Mouse (Mus musculus): Measurements from ENCODE around the gene Dnajc10. TPM values are rescaled to one million over a fixed set of nuclear protein-coding genes. Genes with fewer than 3 reads are reported as not detected.

Dnajc10 gene
- total RNA-seq, 2 experiments from 2014 or later: 74.0 to 136 TPM

DNA sequence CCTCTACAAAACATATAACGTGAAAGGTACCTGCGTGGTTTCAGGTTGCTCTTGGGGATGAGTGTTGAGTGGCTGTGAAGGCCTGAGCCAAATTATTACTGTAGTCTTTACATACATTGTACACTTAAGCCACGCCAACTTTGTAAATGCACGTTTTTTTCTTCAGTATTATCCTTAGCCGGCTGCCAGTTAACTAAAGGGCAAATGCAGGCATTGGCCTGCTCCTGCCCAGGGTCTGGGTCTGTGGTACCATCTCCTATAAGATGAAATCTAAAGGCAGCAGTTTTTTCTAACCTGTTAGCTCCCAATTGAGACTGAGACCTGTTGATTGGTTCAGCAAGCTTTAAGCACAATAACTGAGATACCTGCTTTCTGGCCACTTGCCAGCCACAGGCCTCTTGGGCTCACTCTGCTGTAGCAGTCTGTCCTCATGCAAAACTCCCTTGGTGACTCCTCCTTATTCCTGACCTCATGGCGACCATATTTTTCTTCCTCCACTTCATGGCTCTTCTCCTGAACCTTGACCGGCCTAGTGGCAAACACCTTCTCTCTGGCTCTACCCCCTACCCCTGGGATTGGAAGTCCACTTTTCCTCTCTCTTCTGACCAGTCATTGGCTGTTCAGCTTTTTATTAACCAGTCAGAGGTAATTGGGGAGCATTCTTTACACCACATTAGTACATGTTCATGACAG lies 13.8 kb downstream of the Dnajc10 start:
- ATAC-seq (replicated peaks; ENCODE audit: poor library complexity, severe bottlenecking): no peak

- no peak for ATAC-seq (replicated peaks; ENCODE audit: poor library complexity, severe bottlenecking)
Observed at GRCm38 (mm10) chr2:80340537-80340936, 25.3 kb downstream of the Dnajc10 start.

DNA sequence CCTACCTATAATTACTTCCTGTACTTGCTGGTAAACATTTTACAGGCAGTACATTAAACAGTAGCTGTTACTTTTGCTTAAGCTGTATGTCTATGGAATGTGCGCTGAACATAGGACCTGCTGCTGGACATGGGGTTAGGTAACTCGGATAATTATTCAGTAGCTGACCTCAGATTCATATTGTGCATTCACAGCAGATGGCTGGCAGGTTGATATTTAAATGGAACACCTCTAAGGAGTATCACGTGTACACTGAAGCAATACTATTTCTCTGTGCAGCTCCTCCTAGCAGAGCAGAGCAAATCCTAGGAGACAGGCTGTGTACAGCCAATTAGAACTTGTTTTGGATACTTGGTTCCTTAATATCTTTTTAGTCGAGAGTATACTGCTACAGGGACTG lies 39.3 kb downstream of the Dnajc10 start:
- ATAC-seq (replicated peaks; ENCODE audit: poor library complexity, severe bottlenecking): no peak

GRCm38 (mm10) chr2:80356656-80357231 lies 41.5 kb downstream of the Dnajc10 start:
- ATAC-seq (replicated peaks; ENCODE audit: poor library complexity, severe bottlenecking): no peak; the same call in 1 of the 2 replicates

DNA sequence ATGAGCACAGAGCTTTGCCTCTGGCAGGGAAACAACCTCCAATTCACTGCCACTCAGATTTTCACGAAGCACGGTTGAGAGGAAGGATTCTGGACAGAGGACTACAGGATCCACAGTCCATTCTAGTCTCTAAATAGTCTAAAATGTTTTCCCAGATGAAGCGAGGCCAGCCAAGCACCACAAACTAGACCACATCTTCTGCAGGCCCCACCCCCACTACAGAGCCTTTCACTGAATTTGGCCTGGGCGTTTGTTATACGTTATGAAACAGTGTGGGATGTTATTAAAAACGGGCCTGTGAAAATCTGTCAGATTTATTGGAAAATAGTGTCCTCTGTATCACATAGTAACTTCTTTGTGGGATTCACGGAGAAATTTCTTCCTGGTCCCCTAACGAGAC lies 56.2 kb downstream of the Dnajc10 start:
- ATAC-seq (replicated peaks; ENCODE audit: poor library complexity, severe bottlenecking): no peak

GRCm38 (mm10) chr2:80374892-80375291 lies 59.6 kb downstream of the Dnajc10 start:
- no peak for ATAC-seq (replicated peaks; ENCODE audit: poor library complexity, severe bottlenecking)

GRCm38 (mm10) chr2:80379848-80380247 lies 64.6 kb downstream of the Dnajc10 start:
- no peak for ATAC-seq (replicated peaks; ENCODE audit: poor library complexity, severe bottlenecking)

DNA sequence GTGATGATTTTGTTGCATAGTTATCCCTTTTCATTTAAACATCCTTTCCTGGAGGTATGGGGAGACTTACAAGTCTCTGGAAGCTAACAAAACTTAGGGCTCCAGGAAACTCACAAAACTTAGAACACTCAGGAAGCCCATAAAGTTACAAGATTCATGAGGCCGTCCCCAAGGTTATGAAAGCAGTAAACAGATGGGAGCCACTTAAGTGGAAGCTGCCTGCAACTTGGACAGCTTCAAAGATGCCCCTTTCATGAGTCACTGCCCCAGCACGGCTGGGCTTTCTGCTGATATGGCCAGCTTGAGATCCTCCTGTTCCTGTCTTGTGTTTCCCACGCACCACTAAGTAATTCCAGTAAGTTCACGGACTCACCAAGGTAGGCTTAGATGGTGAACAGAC lies 69.2 kb downstream of the Dnajc10 start:
- ATAC-seq (replicated peaks; ENCODE audit: poor library complexity, severe bottlenecking): peak; percentile 20; the same call in 1 of the 2 replicates

GRCm38 (mm10) chr2:80386255-80386654 lies 71.0 kb downstream of the Dnajc10 start:
- ATAC-seq (replicated peaks; ENCODE audit: poor library complexity, severe bottlenecking): no peak

DNA sequence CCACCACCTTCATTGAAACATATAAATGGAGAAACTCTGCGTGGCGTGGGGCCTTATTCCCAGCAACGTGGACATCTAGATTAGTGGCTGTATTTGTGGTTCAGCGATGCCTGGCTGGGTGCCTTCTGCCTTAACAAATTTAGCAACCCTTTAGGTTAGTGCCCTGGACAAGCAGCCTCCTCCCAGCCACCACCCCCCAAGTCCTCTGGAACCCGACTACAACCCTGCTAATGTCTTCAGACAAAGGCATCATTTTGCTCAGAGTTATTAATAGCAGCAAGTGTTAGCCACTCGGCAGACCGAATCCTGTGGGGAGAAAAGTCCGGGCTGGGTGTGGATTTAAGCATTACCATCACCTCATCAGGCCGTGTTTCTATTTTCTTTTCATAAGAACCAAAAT lies 72.4 kb downstream of the Dnajc10 start:
- no peak for ATAC-seq (replicated peaks; ENCODE audit: poor library complexity, severe bottlenecking)

- ATAC-seq (replicated peaks; ENCODE audit: poor library complexity, severe bottlenecking): no peak
Observed at GRCm38 (mm10) chr2:80388341-80388740, 73.1 kb downstream of the Dnajc10 start.

DNA sequence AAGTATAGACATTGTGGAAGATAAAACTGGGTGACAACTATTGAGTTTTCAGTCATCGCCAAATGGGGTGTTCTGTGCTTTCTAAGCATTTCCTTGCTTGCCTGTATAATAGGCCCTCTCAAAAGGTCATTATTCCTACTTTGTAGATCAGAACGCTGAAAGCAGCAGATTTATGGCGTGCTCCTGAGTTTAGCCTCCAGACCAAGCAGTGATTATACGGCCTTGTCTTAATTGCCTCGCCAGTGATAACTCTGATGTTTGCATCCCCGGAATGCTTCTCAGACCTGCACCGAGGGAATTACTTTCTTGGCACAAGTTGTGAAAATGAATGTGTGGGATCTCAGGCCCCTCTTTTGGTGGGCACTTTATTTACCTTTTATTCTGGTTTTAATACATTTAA lies 80.8 kb downstream of the Dnajc10 start:
- ATAC-seq (replicated peaks; ENCODE audit: poor library complexity, severe bottlenecking): no peak

GRCm38 (mm10) chr2:80396864-80397263 lies 81.6 kb downstream of the Dnajc10 start:
- no peak for ATAC-seq (replicated peaks; ENCODE audit: poor library complexity, severe bottlenecking)

DNA sequence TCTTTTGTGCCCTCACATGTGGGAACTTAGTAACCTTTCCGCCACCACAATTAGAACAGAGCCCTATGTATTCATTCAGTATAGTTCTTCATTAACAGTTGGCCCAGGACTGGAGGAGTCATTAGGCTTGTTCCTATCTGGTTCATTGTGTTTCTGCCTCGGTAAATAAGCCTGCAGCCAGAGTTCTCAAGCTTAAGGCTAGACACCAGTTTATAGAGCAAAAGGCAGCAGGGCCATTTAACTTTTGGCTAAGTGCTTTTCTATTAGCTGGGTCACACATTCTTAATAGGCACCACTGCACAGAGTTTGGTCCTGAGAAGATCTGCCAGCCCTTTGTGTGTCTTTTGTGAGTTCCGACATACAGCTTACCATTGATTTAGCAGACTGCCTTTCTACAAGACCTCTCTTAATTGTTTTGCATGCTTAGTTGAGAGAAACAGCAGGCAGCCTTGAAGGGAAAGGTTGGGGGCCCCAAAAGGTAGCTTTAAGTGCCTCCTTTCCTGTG lies 83.4 kb downstream of the Dnajc10 start:
- ATAC-seq (replicated peaks; ENCODE audit: poor library complexity, severe bottlenecking): no peak

Other genes starting within 250 kb of the Dnajc10 start
- not detected in 2 replicates for gene Pde1a, start 186.0 kb upstream of the Dnajc10 start, total RNA-seq (2014; fragmentation: Nextera tagmentation)
- not detected in 2 replicates for gene Pde1a, start 186.0 kb upstream of the Dnajc10 start, total RNA-seq (2017)
- not detected in 2 replicates for gene Prdx6b, start 23.0 kb upstream of the Dnajc10 start, total RNA-seq (2014; fragmentation: Nextera tagmentation)
- gene Prdx6b, start 23.0 kb upstream of the Dnajc10 start, total RNA-seq (2017): not detected in 2 replicates
- gene Frzb, start 132.2 kb downstream of the Dnajc10 start, total RNA-seq (2014; fragmentation: Nextera tagmentation): not detected in 2 replicates
- not detected in 2 replicates for gene Frzb, start 132.2 kb downstream of the Dnajc10 start, total RNA-seq (2017)

Data from granulocyte monocyte progenitor cell, adult 5-6 weeks (primary cell).